Mouse (Mus musculus) embryo, embryonic 10 days (tissue): ENCODE measurements around the gene Tmem217.
A peak's percentile ranks its signal among the peaks of the same experiment; 100 is the strongest.
"Not testable (repeated sequence)": the region's sequence is repeated elsewhere in the genome, so short reads cannot be mapped to it uniquely, and the experiment has no call there.

ENCODE experiments used
- DNase-seq: peaks from one replicate; pipeline ENCODE4 v3.0.0-alpha.2; 2015; ENCODE audit warnings: low spot score

Tmem217 gene

DNA sequence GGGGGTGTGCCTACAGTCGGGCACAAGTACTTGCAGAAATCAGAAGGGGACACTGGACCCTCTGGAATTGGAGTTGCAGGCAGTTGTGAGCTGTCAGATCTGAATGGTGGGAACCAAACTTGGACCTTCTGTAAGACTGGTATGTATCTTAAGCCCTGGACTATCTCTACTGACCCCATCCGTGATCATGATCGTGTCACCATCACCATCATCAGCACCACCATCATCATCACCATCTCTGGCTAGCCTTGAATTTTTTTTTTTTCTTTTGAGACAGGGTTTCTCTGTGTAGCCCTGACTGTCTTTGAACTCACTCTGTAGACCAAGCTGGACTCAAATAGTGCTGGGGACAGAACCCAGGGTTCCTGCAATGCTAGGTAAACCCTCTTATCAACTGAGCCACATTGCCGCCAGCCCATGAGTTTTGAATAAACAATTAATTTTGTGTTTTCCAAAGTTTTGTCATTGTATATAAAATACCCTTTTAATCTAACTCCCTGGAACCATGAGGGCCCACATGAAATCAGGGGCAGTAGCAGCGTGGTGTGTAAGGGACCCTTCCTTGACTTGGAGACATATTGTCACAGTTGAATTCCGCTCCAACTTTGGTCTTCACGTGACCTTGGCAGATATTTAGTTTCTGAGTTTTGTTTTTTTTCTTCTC, 50.0 kb downstream of the Tmem217 start:
- DNase-seq = no peak

DNA sequence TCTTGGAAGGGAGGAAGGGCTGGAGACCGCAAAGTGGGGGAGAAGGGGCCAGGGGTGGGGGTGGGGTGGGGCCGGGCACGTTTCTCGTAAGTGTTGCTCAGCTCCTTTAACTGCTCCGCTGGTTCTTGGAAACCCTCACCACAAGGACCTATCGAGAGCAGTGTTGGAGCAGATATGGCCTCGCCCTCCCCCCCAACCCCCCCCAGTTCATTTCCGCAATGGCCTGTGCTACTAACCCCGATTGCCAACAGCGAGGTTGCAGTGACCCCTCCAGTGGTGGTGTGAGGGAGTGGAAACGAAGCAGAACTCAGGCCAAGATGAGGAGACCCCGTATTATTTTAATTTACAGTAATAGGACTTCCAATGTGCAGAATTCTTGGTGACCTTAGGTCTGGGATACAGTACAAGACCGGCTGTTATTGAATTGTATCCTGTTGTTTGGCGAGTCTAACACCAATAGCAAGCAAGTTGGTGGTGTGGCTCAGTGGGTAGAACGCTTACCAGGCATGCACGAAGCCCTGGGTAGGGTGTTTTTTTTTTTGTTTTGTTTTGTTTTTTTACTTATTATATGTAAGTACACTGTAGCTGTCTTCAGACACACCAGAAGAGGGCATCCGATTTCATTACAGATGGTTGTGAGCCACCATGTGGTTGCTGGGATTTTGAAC, 51.2 kb downstream of the Tmem217 start:
- DNase-seq = no peak

- DNase-seq = no peak
Measured at GRCm38 (mm10) chr17:29500243-29500740, 51.9 kb downstream of the Tmem217 start.

- DNase-seq = peak; percentile 37
Measured at GRCm38 (mm10) chr17:29499511-29499910, 52.7 kb downstream of the Tmem217 start.

GRCm38 (mm10) chr17:29498952-29499351, 53.2 kb downstream of the Tmem217 start:
- not testable (repeated sequence) for DNase-seq

GRCm38 (mm10) chr17:29498028-29498427, 54.2 kb downstream of the Tmem217 start:
- no peak for DNase-seq

DNA sequence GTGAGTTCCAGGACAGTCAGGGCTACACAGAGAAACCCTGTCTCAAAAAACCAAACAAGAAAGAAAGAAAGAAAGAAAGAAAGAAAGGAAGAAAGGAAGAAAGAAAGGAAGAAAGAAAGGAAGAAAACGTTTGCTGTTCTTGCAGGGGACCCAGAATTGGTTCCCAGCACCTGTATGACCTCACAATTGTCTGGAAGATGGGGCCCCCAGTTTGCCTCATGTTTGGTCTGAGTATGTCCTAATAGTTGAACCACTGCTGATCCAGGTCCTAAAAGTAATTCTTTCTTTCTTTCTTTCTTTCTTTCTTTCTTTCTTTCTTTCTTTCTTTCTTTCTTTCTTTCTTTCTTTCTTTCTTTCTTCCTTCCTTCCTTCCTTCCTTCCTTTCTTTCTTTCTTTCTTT, 54.7 kb downstream of the Tmem217 start:
- not testable (repeated sequence) for DNase-seq

- DNase-seq = no peak
Measured at GRCm38 (mm10) chr17:29497071-29497354, 55.2 kb downstream of the Tmem217 start.

- DNase-seq = no peak
Measured at GRCm38 (mm10) chr17:29496211-29497070, 55.7 kb downstream of the Tmem217 start.

DNA sequence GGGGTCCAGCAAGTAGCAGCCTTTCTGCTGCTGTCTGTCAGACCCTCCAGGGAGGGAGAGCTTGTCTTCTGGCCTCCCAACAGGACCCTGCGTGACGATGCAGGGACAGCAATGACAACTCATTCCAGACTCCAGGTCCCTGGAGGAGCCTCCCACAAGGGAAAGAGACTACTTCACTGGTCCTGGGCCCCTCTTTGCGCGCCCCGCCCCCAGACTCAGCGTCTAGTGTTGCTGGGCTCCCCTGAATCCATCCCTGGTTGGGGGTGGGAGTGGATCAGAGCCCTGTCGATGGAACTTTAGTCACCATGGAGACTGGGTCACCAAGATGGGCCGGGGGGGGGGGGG, 57.5 kb downstream of the Tmem217 start:
- DNase-seq = no peak

DNA sequence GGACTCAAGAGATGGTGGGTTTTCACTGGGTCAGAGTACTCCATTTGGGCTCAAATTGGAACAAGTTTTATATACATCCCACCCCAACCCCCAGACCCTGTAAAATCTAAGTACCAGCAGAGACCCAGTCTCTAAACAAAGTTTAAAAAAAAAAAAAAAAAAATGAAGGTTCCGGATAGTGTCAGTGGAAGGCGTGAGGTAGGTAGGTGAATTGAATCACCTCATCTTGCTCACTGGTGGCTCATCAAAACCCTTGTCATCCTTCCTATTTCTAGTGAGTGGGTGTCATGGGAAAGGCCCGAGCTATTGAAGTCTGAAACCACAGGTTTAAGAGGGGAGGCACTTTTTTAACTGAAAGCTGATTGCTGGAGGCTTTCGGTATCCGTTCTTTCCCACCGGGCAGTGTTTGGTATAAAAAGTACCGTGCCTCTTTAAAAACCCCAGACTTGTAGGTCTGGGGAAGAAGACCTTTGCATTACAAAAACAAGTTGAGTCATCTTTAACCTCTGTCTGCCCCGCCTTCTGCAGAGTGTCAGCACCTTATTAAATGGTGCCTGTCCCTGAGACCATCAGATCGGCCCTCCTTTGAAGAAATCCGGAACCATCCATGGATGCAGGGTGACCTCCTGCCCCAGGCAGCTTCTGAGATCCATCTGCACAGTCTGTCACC, 58.0 kb downstream of the Tmem217 start:
- DNase-seq = peak; percentile 24

DNA sequence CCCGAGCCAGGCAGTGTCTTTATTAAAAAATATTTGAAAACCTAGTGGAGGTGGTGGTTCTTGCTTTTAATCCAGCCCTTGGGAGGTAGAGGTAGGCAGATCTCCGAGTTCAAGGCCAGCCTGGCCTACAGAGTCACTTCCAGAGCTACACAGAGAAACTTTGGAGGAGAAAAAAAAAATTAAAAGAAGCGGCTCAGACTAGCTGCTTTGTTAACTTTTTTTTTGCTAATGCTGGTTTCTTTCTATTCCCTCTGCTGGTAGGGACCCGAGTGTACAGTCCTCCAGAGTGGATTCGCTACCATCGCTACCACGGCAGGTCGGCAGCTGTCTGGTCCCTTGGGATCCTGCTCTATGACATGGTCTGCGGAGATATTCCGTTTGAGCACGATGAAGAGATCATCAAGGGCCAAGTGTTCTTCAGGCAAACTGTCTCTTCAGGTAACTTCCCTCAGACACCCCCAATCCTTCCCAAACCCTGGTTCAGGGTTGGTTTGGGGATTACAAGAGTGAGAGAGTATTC, 58.7 kb downstream of the Tmem217 start:
- no peak for DNase-seq

DNA sequence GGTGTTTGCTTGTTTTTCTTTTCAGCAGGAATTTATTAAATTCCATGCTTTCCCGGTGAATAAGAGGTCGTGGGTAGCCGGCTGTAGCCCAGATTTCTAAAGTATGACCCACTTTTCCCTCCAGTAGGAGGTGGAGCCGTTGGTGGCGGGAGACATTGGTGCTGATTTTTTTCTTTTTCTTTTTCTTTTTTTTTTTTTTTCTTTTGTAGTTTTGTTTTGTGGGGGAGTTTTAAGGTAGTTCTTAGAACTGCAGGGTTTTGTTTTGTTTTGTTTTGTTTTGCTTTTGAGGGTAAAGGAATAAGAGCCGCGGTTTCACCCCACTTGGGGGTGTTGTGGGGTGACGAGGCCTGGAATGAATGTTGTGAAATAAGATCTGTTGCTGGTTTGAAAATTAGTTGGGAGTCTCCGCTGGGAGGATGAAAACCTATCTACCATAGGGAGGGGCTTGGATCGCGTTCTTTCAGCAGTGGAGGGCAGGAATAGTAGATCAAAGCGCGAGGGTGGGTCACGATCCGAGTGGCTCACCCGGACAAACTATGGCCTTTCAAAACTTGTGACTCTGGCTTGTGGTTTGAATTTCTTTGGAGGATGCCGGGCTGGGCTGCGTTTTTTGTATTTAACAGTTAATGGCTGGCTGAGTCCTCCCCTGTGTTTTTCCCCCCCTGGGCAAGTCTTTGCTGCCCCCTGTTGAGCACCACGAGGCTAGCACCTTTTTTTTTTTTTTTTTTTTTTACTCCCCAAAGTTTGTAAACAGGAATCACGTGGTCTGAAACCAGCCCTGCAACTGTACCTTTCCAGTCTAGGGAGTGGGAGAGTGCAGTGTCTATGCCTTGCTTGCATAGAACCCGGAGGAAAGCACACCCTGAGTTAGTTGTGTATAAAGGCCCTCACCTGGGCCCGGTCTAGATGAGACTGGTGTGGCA, 59.7 kb downstream of the Tmem217 start:
- peak; percentile 65 for DNase-seq

DNA sequence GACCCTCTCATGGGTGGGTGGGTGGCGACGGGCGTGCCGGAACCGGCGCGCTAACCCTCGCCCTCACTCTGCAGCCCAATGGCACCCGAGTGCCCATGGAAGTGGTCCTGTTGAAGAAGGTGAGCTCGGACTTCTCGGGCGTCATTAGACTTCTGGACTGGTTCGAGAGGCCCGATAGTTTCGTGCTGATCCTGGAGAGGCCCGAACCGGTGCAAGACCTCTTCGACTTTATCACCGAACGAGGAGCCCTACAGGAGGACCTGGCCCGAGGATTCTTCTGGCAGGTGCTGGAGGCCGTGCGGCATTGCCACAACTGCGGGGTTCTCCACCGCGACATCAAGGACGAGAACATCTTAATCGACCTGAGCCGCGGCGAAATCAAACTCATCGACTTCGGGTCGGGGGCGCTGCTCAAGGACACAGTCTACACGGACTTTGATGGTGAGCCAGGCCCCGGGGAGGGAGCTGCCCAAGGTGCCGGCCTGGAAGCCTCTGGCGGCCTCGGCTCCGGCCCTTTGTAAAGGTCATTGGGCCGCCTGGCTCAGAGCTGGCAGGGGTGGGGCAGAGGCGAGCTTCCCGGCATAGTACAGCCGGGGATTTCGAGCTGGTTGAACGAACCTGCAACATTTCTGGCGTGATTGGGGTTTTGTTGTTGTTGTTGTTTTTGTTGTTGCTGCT, 60.5 kb downstream of the Tmem217 start:
- DNase-seq = peak; percentile 64

GRCm38 (mm10) chr17:29490713-29491581, 61.2 kb downstream of the Tmem217 start, which contains the start of gene Pim1:
Gene Pim1 (plus strand): TSS chr17:29490753.
- peak; percentile 92 for DNase-seq

DNA sequence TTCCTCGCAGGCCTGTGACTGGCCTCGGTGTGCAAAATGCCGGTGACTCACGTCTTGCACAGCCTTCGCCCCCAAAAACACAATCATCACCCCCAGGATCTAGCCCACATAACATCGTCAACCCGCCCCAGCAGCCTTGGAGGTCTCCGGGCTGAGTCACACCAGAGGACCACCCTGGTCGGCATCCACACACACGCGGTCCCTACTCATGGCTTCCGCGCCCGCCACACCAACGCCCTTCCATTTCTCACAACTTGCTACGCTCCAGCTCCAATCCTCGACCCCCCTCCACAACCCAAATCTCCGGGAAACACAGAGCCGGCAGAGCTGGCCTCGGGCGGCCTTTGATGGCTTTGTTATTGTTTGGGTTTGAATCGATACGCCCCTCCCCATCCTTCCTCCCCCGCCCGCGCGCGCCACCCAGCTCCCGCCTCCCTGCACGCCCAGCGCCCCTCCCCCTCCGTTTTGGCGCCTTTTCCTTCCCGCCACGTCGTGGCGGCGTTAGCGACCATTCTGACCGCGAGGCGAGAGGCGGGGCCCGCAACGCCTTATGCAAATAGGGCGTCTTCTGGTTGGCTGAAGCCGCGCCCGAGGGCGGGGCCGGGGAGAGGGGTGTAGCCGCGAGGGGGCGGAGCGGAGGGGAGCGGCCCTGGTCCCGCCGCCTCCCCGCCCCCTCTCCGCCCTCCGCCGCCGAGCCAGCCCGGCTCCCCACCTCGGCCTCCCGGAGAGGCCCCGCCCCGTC, 62.0 kb downstream of the Tmem217 start:
- peak; percentile 98 for DNase-seq

- peak; percentile 62 for DNase-seq
Measured at GRCm38 (mm10) chr17:29488978-29489970, 62.9 kb downstream of the Tmem217 start.
